In the genomic region with DNA sequence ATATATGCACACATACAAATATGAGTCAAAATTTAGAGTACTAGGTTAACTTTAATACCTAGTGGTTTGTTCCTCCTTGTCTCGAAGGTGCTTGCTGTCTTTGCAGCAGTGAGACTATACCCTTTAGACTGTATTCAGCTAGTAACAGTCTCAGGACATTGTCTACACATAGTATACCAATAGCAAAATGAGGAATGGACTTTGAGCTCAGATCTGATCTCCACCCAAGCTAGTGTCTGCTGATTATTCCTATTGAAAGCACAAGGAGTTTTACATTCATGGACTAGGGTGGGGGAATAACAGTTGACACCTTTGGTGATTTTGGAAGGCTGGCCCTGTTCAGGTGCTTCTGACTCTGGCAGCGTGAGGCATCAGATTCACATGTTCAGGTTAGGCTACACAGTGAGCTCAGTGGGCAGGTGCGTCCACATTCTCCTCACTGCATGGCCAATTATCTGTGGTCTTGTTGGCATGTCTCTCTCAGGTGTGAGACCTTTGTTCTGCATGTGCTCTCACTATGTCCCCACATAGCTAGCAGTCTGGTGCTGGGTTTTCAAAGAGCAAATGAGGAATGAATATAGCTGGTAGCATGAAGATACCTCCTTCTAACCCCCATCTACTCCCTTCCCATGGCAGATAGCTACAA, we compare ENCODE assay signal across 19 mouse cellular contexts.
A peak's percentile ranks its signal among the peaks of the same experiment; 100 is the strongest.
DNase-seq lines count a peak whose midpoint lies in the region; ATAC-seq and TF ChIP-seq lines count a peak whose summit lies in the region.
"Had no signal": no experiment of that assay in that cellular context is flagged by ENCODE, and none has a peak within 500 bp of the region (broad histone marks: within the 10 kb centered on the region; RNA-seq: fewer than 3 reads in every experiment).

No protein-coding gene starts in this region.

- no peak overlapping the region for H3K4me2 ChIP-seq in midbrain, embryonic 11.5 days
- no peak overlapping the region for H3K4me2 ChIP-seq in midbrain, embryonic 13.5 days (replicated peaks)
- H3K4me2 ChIP-seq in intestine, embryonic 16.5 days (ENCODE audit: low read depth, low read length) = no peak overlapping the region
- H3K4me2 ChIP-seq: embryonic facial prominence, embryonic 12.5 days; forebrain, embryonic 13.5 days; forebrain, embryonic 15.5 days had no signal

- ATAC-seq in midbrain, embryonic 11.5 days (ENCODE audit: low FRiP score) = no peak
- ATAC-seq in midbrain, embryonic 13.5 days = no peak
- ATAC-seq in intestine, embryonic 16.5 days = peak; percentile 88
- ATAC-seq in cerebellum, adult (ENCODE audit: insufficient number of reproducible peaks, low FRiP score, low TSS enrichment) = no peak
- ATAC-seq: forebrain, embryonic 13.5 days; forebrain, embryonic 15.5 days had no signal

- no peak overlapping the region for H3K9ac ChIP-seq in midbrain, embryonic 11.5 days (ENCODE audit: low read length)
- H3K9ac ChIP-seq in midbrain, embryonic 13.5 days (replicated peaks) = no peak overlapping the region
- no peak overlapping the region for H3K9ac ChIP-seq in intestine, embryonic 16.5 days (ENCODE audit: low read depth, low read length)
- H3K9ac ChIP-seq: embryonic facial prominence, embryonic 12.5 days; forebrain, embryonic 13.5 days; forebrain, embryonic 15.5 days had no signal

- H3K4me3 ChIP-seq in midbrain, embryonic 11.5 days (ENCODE audit: low read depth, low read length) = no peak overlapping the region
- no peak overlapping the region for H3K4me3 ChIP-seq in midbrain, embryonic 13.5 days (replicated peaks)
- no peak overlapping the region for H3K4me3 ChIP-seq in intestine, embryonic 16.5 days (ENCODE audit: low read length)
- H3K4me3 ChIP-seq in gastrocnemius, adult 2 months = no peak overlapping the region
- H3K4me3 ChIP-seq: embryonic facial prominence, embryonic 10.5 days; embryonic facial prominence, embryonic 12.5 days; forebrain, embryonic 13.5 days; forebrain, embryonic 15.5 days had no signal

- no peaks in the 10 kb centered on the region for H3K4me1 ChIP-seq in midbrain, embryonic 11.5 days (ENCODE audit: control insufficient read depth, insufficient read depth, low read length)
- 0 out of 2 replicates have a peak, but pooled peaks cover 4% of the 10 kb centered on the region for H3K4me1 ChIP-seq in midbrain, embryonic 13.5 days (replicated peaks)
- peaks cover 5% of the 10 kb centered on the region; the same call in 1 of the 2 replicates for H3K4me1 ChIP-seq in intestine, embryonic 16.5 days (ENCODE audit: control insufficient read depth, insufficient read depth, low read length)
- H3K4me1 ChIP-seq: embryonic facial prominence, embryonic 12.5 days; forebrain, embryonic 13.5 days; forebrain, embryonic 15.5 days had no signal

- TF ChIP-seq CTCF in gastrocnemius, adult 2 months (IDR thresholded peaks at IDR 0.05) = no peak

- no peaks in the 10 kb centered on the region for H3K9me3 ChIP-seq in midbrain, embryonic 11.5 days (ENCODE audit: control insufficient read depth, low read length)
- H3K9me3 ChIP-seq in midbrain, embryonic 13.5 days = no peaks in the 10 kb centered on the region
- no peaks in the 10 kb centered on the region for H3K9me3 ChIP-seq in intestine, embryonic 16.5 days (ENCODE audit: control insufficient read depth, low read length)
- H3K9me3 ChIP-seq: embryonic facial prominence, embryonic 10.5 days; embryonic facial prominence, embryonic 12.5 days; forebrain, embryonic 13.5 days; forebrain, embryonic 15.5 days had no signal

- no peaks in the 10 kb centered on the region for H3K36me3 ChIP-seq in midbrain, embryonic 11.5 days (ENCODE audit: control insufficient read depth, insufficient read depth, low read length)
- H3K36me3 ChIP-seq in midbrain, embryonic 13.5 days = no peaks in the 10 kb centered on the region
- no peaks in the 10 kb centered on the region for H3K36me3 ChIP-seq in intestine, embryonic 16.5 days (ENCODE audit: control insufficient read depth, insufficient read depth, low read length)
- H3K36me3 ChIP-seq: embryonic facial prominence, embryonic 10.5 days; embryonic facial prominence, embryonic 12.5 days; forebrain, embryonic 15.5 days had no signal

- WGBS in midbrain, embryonic 11.5 days = 93% methylated on average over 3 of the region's 3 CpGs
- 95% methylated on average over 3 of the region's 3 CpGs for WGBS in midbrain, embryonic 13.5 days
- WGBS in intestine, embryonic 16.5 days = 88% methylated on average over 3 of the region's 3 CpGs
- WGBS in large intestine, adult 2 months = 49% methylated on average over 3 of the region's 3 CpGs

- H3K27ac ChIP-seq in midbrain, embryonic 11.5 days (ENCODE audit: low read depth, low read length) = no peak overlapping the region
- H3K27ac ChIP-seq in midbrain, embryonic 13.5 days = no peak overlapping the region
- no peak overlapping the region for H3K27ac ChIP-seq in intestine, embryonic 16.5 days (ENCODE audit: low read length)
- H3K27ac ChIP-seq in gastrocnemius, adult 2 months = no peak overlapping the region
- H3K27ac ChIP-seq: embryonic facial prominence, embryonic 10.5 days; embryonic facial prominence, embryonic 12.5 days; forebrain, embryonic 13.5 days; forebrain, embryonic 15.5 days had no signal

- peak; percentile 12 for DNase-seq in midbrain, embryonic 11.5 days (ENCODE audit: low spot score, missing footprints)
- DNase-seq in large intestine, adult 2 months (ENCODE audit: low read depth, low spot score) = peak; percentile 42
- DNase-seq in gastrocnemius, adult 2 months = no peak
- DNase-seq in embryo, embryonic 9.5 days (ENCODE audit: extremely low spot score) = no peak
- DNase-seq: adrenal gland, adult 2 months; adrenal gland, postnatal 10 days; adrenal gland, postnatal 25 days; cerebellum, adult 11-12 months; cerebellum, adult 2 months; cerebellum, adult 9-10 months; cerebellum, postnatal 10 days; cerebellum, postnatal 25 days had no signal

- intact Hi-C loops in gastrocnemius, adult 2 months (cut with DNase I) = no loop called here

- no peaks in the 10 kb centered on the region for H3K27me3 ChIP-seq in midbrain, embryonic 11.5 days (ENCODE audit: control insufficient read depth, insufficient read depth, low read length)
- no peaks in the 10 kb centered on the region for H3K27me3 ChIP-seq in midbrain, embryonic 13.5 days
- H3K27me3 ChIP-seq in intestine, embryonic 16.5 days (replicated peaks; ENCODE audit: control insufficient read depth, insufficient read depth, low read length) = no peaks in the 10 kb centered on the region
- H3K27me3 ChIP-seq: embryonic facial prominence, embryonic 12.5 days; forebrain, embryonic 13.5 days; forebrain, embryonic 15.5 days had no signal

Comparison
In these comparisons a context has a peak if more than half of its experiments do, and no peak if none do; other contexts are left out.
1. DNase-seq: peak in midbrain, embryonic 11.5 days (single experiment) and large intestine, adult 2 months (single experiment); none in gastrocnemius, adult 2 months (single experiment) and embryo, embryonic 9.5 days (single experiment).